Mouse (Mus musculus) heart, embryonic 14.5 days (tissue): ENCODE results near the gene Atxn10. TPM values are rescaled to one million over a fixed set of nuclear protein-coding genes. Genes with fewer than 3 reads are reported as not detected.

ENCODE experiments used
- ATAC-seq: fragments of 200-750 bp; cut with Nextera tagmentation; 2 replicates; pipeline ENCODE4 v1.8.0; 2017; ENCODE audit warnings: low read depth, moderate TSS enrichment; ENCODE audit not compliant: insufficient number of reproducible peaks, insufficient read depth, low FRiP score
- H3K27ac ChIP-seq, 2 experiments: fragments of 200-500 bp in 1 of 2; fragments of 300-500 bp in 1 of 2; sonication (generic) in 1 of 2; replicated peaks in 1 of 2; 2 replicates each; pipeline ENCODE4 v1.5.1; 2012 to 2014; ENCODE audit warnings: low read depth in 2 of 2, low read length in 2 of 2, control low read depth in 1 of 2, mild to moderate bottlenecking in 1 of 2, mixed read lengths in 1 of 2; ENCODE audit not compliant: control insufficient read depth in 1 of 2, insufficient read depth in 1 of 2
- H3K27me3 ChIP-seq: fragments of 300-500 bp; sonication (generic); 2 replicates; pipeline ENCODE4 v1.6.1; 2014; ENCODE audit warnings: mild to moderate bottlenecking, low read length, control low read depth; ENCODE audit not compliant: control insufficient read depth, insufficient read depth
- H3K36me3 ChIP-seq: fragments of 300-500 bp; sonication (generic); 2 replicates; pipeline ENCODE4 v1.6.1; 2014; ENCODE audit warnings: mild to moderate bottlenecking, control low read depth, low read length, mixed read lengths; ENCODE audit not compliant: control insufficient read depth, insufficient read depth
- H3K4me1 ChIP-seq, 2 experiments: fragments of 200-500 bp in 1 of 2; fragments of 300-500 bp in 1 of 2; sonication (generic) in 1 of 2; 2 replicates each; pipeline ENCODE4 v1.6.1; 2012 to 2014; ENCODE audit warnings: low read length in 2 of 2, control low read depth in 1 of 2, mixed read lengths in 1 of 2; ENCODE audit not compliant: control insufficient read depth in 2 of 2, insufficient read depth in 2 of 2
- H3K4me2 ChIP-seq: fragments of 300-500 bp; sonication (generic); 2 replicates; pipeline ENCODE4 v1.6.1; 2014; ENCODE audit warnings: mild to moderate bottlenecking, low read length
- H3K4me3 ChIP-seq, 2 experiments: fragments of 200-500 bp in 1 of 2; fragments of 300-500 bp in 1 of 2; sonication (generic) in 1 of 2; 2 replicates each; pipeline ENCODE4 v1.5.1; 2012 to 2014; ENCODE audit warnings: low read length in 2 of 2, mild to moderate bottlenecking in 2 of 2, control low read depth in 1 of 2, low read depth in 1 of 2, moderate library complexity in 1 of 2; ENCODE audit not compliant: control insufficient read depth in 1 of 2, insufficient read depth in 1 of 2
- H3K9ac ChIP-seq: fragments of 300-500 bp; sonication (generic); 2 replicates; pipeline ENCODE4 v1.6.1; 2014; ENCODE audit warnings: mild to moderate bottlenecking, low read length
- H3K9me3 ChIP-seq: fragments of 300-500 bp; sonication (generic); 2 replicates; pipeline ENCODE4 v1.6.1; 2016; ENCODE audit warnings: low read length, control low read depth; ENCODE audit not compliant: control insufficient read depth
- WGBS: fragments of 180-500 bp; shearing (Covaris S2); extraction: QIAGEN DNeasy Blood & Tissue Kit; methylation state at CpG from one replicate; pipeline ENCODE4 v1.1.7; 2014; 5-methylcytosine and 5-hydroxymethylcytosine counted together
- polyA plus RNA-seq: library from polyadenylated mRNA; unstranded; fragments of >200 nt; fragmentation: Nextera tagmentation; extraction: Ambion mirVana; gene quantifications from 2 replicates; pipeline ENCODE4 v1.2.1, GENCODE M21; 2014

Gene Atxn10
- polyA plus RNA-seq, 1 experiment from 2014 or later, result 234 TPM

- no peaks in the 10 kb centered on the region for H3K9me3 ChIP-seq
- H3K27me3 ChIP-seq, result peaks cover 17% of the 10 kb centered on the region
- no peak overlapping the region for H3K4me2 ChIP-seq
- WGBS, result 12% methylated on average over 1 of the region's 1 CpGs
- no peaks in the 10 kb centered on the region for H3K4me1 ChIP-seq
- H3K4me3 ChIP-seq, result no peak overlapping the region
- no peak overlapping the region for H3K9ac ChIP-seq
- no peak for ATAC-seq
- no peaks in the 10 kb centered on the region for H3K36me3 ChIP-seq
- H3K27ac ChIP-seq, result no peak overlapping the region
Measured at GRCm38 (mm10) chr15:85477584-85477983, 141.5 kb downstream of the Atxn10 start.

GRCm38 (mm10) chr15:85479365-85479764 is 143.3 kb downstream of the Atxn10 start:
- Histone ChIP-seq H3K4me1 (no peaks in the 10 kb centered on the region), H3K4me3 (no peak overlapping the region), H3K27ac (no peak overlapping the region), H3K36me3 (no peaks in the 10 kb centered on the region), H3K27me3 (peaks cover 18% of the 10 kb centered on the region), H3K9me3 (no peaks in the 10 kb centered on the region), H3K4me2 (no peak overlapping the region), H3K9ac (no peak overlapping the region)
- no peak for ATAC-seq
- WGBS, result 77% methylated on average over 12 of the region's 12 CpGs

GRCm38 (mm10) chr15:85479919-85480318 is 143.9 kb downstream of the Atxn10 start:
- Histone ChIP-seq H3K4me1 (no peaks in the 10 kb centered on the region), H3K9me3 (no peaks in the 10 kb centered on the region), H3K27me3 (peaks cover 18% of the 10 kb centered on the region), H3K36me3 (no peaks in the 10 kb centered on the region), H3K27ac (no peak overlapping the region), H3K4me3 (no peak overlapping the region), H3K9ac (no peak overlapping the region), H3K4me2 (no peak overlapping the region)
- ATAC-seq, result no peak
- WGBS, result 50% methylated on average over 5 of the region's 5 CpGs

GRCm38 (mm10) chr15:85480630-85481029 is 144.6 kb downstream of the Atxn10 start:
- Histone ChIP-seq H3K4me2 (no peak overlapping the region), H3K27me3 (peaks cover 18% of the 10 kb centered on the region), H3K27ac (no peak overlapping the region), H3K9ac (no peak overlapping the region), H3K36me3 (no peaks in the 10 kb centered on the region), H3K4me1 (no peaks in the 10 kb centered on the region), H3K9me3 (no peaks in the 10 kb centered on the region), H3K4me3 (no peak overlapping the region)
- ATAC-seq, result no peak
- 43% methylated on average over 3 of the region's 3 CpGs for WGBS

GRCm38 (mm10) chr15:85488900-85489299 is 152.9 kb downstream of the Atxn10 start:
- Histone ChIP-seq H3K27me3 (peaks cover 44% of the 10 kb centered on the region), H3K36me3 (no peaks in the 10 kb centered on the region)
- 76% methylated on average over 10 of the region's 10 CpGs for WGBS

GRCm38 (mm10) chr15:85489751-85490150 is 153.7 kb downstream of the Atxn10 start:
- no peak for ATAC-seq
- Histone ChIP-seq H3K9ac (no peak overlapping the region), H3K4me1 (no peaks in the 10 kb centered on the region), H3K27me3 (peaks cover 52% of the 10 kb centered on the region), H3K27ac (no peak overlapping the region), H3K4me3 (no peak overlapping the region), H3K9me3 (peaks cover 9% of the 10 kb centered on the region; the same call in 1 of the 2 replicates), H3K36me3 (no peaks in the 10 kb centered on the region), H3K4me2 (no peak overlapping the region)
- 83% methylated on average over 7 of the region's 7 CpGs for WGBS

More at GRCm38 (mm10) chr15:85488900-85489299, 152.9 kb downstream of the Atxn10 start:
- Histone ChIP-seq H3K4me1 (no peaks in the 10 kb centered on the region), H3K9ac (no peak overlapping the region), H3K4me3 (no peak overlapping the region), H3K27ac (no peak overlapping the region), H3K4me2 (no peak overlapping the region), H3K9me3 (peaks cover 9% of the 10 kb centered on the region; the same call in 1 of the 2 replicates)
- no peak for ATAC-seq

- no peak overlapping the region for H3K27ac ChIP-seq
- no peaks in the 10 kb centered on the region for H3K36me3 ChIP-seq
- peaks cover 74% of the 10 kb centered on the region for H3K27me3 ChIP-seq
- no peak overlapping the region for H3K4me2 ChIP-seq
- no peak overlapping the region for H3K9ac ChIP-seq
- H3K4me1 ChIP-seq, result no peaks in the 10 kb centered on the region
- WGBS, result 6% methylated on average over 11 of the region's 11 CpGs
- no peak for ATAC-seq
- H3K4me3 ChIP-seq, result no peak overlapping the region
- no peaks in the 10 kb centered on the region for H3K9me3 ChIP-seq
Measured at GRCm38 (mm10) chr15:85494163-85494621, 158.1 kb downstream of the Atxn10 start.

- Histone ChIP-seq H3K9me3 (no peaks in the 10 kb centered on the region), H3K9ac (no peak overlapping the region), H3K27me3 (peaks cover 56% of the 10 kb centered on the region), H3K36me3 (no peaks in the 10 kb centered on the region), H3K4me2 (no peak overlapping the region), H3K4me3 (no peak overlapping the region), H3K27ac (no peak overlapping the region), H3K4me1 (no peaks in the 10 kb centered on the region)
- WGBS, result 76% methylated on average over 4 of the region's 4 CpGs
- no peak for ATAC-seq
Measured at GRCm38 (mm10) chr15:85497548-85497947, 161.5 kb downstream of the Atxn10 start.
